Mouse (Mus musculus) kidney, adult 2 months (tissue): ENCODE results near the gene Ehmt2.

ENCODE experiments used
- CTCF ChIP-seq: fragments of 200-500 bp; conservative IDR thresholded peaks from 2 replicates; pipeline ENCODE4 v1.5.1; 2011; ENCODE audit warnings: low read depth, mild to moderate bottlenecking, control low read depth, low read length, moderate library complexity, mixed read lengths; ENCODE audit not compliant: insufficient read depth, insufficient read length
- POLR2A ChIP-seq: fragments of 200-500 bp; IDR thresholded peaks from one replicate; pipeline ENCODE4 v1.6.1; 2011; ENCODE audit warnings: low read depth, low read length, control low read depth

DNA sequence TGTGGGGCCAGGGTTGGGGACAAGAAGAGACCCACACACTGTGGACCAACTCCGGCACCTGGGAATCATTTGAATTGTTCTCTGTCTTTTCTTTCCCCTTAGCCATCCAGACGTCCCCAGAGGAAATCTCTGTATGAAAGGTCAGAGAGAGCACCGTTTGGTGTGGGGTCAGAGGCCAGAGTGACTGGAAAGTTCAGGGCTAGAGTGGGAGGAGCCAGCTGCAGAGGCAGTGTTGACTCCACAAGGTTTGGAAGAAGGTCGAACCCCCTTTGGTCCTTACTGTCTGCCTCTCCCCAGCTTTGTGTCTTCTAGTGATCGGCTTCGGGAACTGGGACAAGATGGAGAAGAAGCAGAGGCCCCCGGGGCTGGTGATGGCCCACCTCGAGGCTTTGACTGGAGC, 44.8 kb upstream of the Ehmt2 start:
- no peak for TF ChIP-seq CTCF
- no peak for TF ChIP-seq POLR2A
